ENCODE assay signal across 21 mouse cellular contexts in genomic region chr8:126772194-126772593, GRCm38 (mm10).
DNase-seq lines count a peak whose midpoint lies in the region; ATAC-seq and TF ChIP-seq lines count a peak whose summit lies in the region.
"Had no signal": no experiment of that assay in that cellular context is flagged by ENCODE, and none has a peak within 500 bp of the region (broad histone marks: within the 10 kb centered on the region; RNA-seq: fewer than 3 reads in every experiment).

No protein-coding gene starts in this region.

- peaks cover 5% of the 10 kb centered on the region; the same call in 1 of the 2 replicates for H3K9me3 ChIP-seq in heart, postnatal 0 days (replicated peaks; ENCODE audit: control insufficient read depth, low read length)
- no peaks in the 10 kb centered on the region for H3K9me3 ChIP-seq in intestine, postnatal 0 days (ENCODE audit: control insufficient read depth)
- no peaks in the 10 kb centered on the region for H3K9me3 ChIP-seq in embryonic facial prominence, embryonic 10.5 days
- H3K9me3 ChIP-seq: forebrain, embryonic 13.5 days; G1E; heart, embryonic 10.5 days; hindbrain, embryonic 13.5 days had no signal

- no peaks in the 10 kb centered on the region for H3K79me2 ChIP-seq in heart, adult 2 months (replicated peaks; ENCODE audit: control insufficient read depth, insufficient read depth, low read length)

- no peak for TF ChIP-seq POLR2A in heart, adult 2 months (IDR thresholded peaks at IDR 0.05; ENCODE audit: insufficient read depth, low read depth, low read length)

- no peaks in the 10 kb centered on the region for H3K27me3 ChIP-seq in heart, postnatal 0 days (ENCODE audit: control insufficient read depth, insufficient read depth, low read length)
- no peaks in the 10 kb centered on the region for H3K27me3 ChIP-seq in heart, adult 2 months (ENCODE audit: control insufficient read depth, insufficient read depth, low read length)
- no peaks in the 10 kb centered on the region for H3K27me3 ChIP-seq in intestine, postnatal 0 days (replicated peaks; ENCODE audit: control insufficient read depth, insufficient read depth, low read length)
- H3K27me3 ChIP-seq in embryonic facial prominence, embryonic 10.5 days (replicated peaks; ENCODE audit: low read depth, poor library complexity, severe bottlenecking), result no peaks in the 10 kb centered on the region
- H3K27me3 ChIP-seq: forebrain, embryonic 13.5 days; hindbrain, embryonic 13.5 days had no signal

- H3K4me1 ChIP-seq in heart, postnatal 0 days (ENCODE audit: control insufficient read depth, insufficient read depth), result no peaks in the 10 kb centered on the region
- H3K4me1 ChIP-seq in heart, adult 2 months (ENCODE audit: control insufficient read depth, insufficient read depth, low read length), result no peaks in the 10 kb centered on the region
- H3K4me1 ChIP-seq in intestine, postnatal 0 days (replicated peaks; ENCODE audit: control insufficient read depth, insufficient read depth, low read length), result 0 out of 2 replicates have a peak, but pooled peaks cover 8% of the 10 kb centered on the region
- H3K4me1 ChIP-seq in embryonic facial prominence, embryonic 10.5 days, result no peaks in the 10 kb centered on the region
- H3K4me1 ChIP-seq: forebrain, embryonic 13.5 days; hindbrain, embryonic 13.5 days had no signal

- TF ChIP-seq CTCF in heart, postnatal 0 days (IDR thresholded peaks at IDR 0.05; ENCODE audit: low read depth), result no peak
- TF ChIP-seq CTCF in heart, adult 2 months (IDR thresholded peaks at IDR 0.05), result no peak
- no peak for TF ChIP-seq CTCF in intestine, postnatal 0 days (IDR thresholded peaks at IDR 0.05; ENCODE audit: low read depth)

- no peak overlapping the region for H3K9ac ChIP-seq in heart, postnatal 0 days (replicated peaks; ENCODE audit: low read depth, low read length)
- H3K9ac ChIP-seq in heart, adult 2 months (ENCODE audit: low read depth, low read length), result no peak overlapping the region
- no peak overlapping the region for H3K9ac ChIP-seq in intestine, postnatal 0 days (ENCODE audit: low read depth, low read length)
- H3K9ac ChIP-seq: forebrain, embryonic 13.5 days; forebrain, postnatal 0 days; hindbrain, embryonic 13.5 days had no signal

- 0 out of 2 replicates have a peak, but pooled peaks have one; percentile 24 for ATAC-seq in heart, postnatal 0 days (ENCODE audit: insufficient read depth, low read depth)
- no peak for ATAC-seq in intestine, postnatal 0 days
- ATAC-seq: CD4-positive, CD25-positive, alpha-beta regulatory T cell, adult 4 months; forebrain, embryonic 13.5 days; forebrain, postnatal 0 days had no signal

- no peak overlapping the region for H3K4me2 ChIP-seq in heart, postnatal 0 days (ENCODE audit: low read depth, low read length)
- H3K4me2 ChIP-seq in intestine, postnatal 0 days (replicated peaks; ENCODE audit: low read depth), result no peak overlapping the region
- H3K4me2 ChIP-seq: forebrain, embryonic 13.5 days; hindbrain, embryonic 13.5 days had no signal

- 64% methylated on average over 7 of the region's 7 CpGs for WGBS in heart, postnatal 0 days
- 70% methylated on average over 7 of the region's 7 CpGs for WGBS in heart, adult 2 months
- WGBS in intestine, postnatal 0 days, result 62% methylated on average over 7 of the region's 7 CpGs
- WGBS in embryonic facial prominence, embryonic 10.5 days, result 90% methylated on average over 7 of the region's 7 CpGs

- no peak overlapping the region for H3K4me3 ChIP-seq in heart, postnatal 0 days (ENCODE audit: low read depth, low read length)
- no peak overlapping the region for H3K4me3 ChIP-seq in heart, adult 2 months
- no peak overlapping the region for H3K4me3 ChIP-seq in intestine, postnatal 0 days (ENCODE audit: low read depth, low read length)
- no peak overlapping the region for H3K4me3 ChIP-seq in embryonic facial prominence, embryonic 10.5 days
- H3K4me3 ChIP-seq: forebrain, embryonic 13.5 days; heart, embryonic 10.5 days; hindbrain, embryonic 13.5 days had no signal

- DNase-seq in adrenal gland, adult (ENCODE audit: inconsistent age in 2 of 2, low spot score in 1 of 2), result peak; percentile 78 to 90
- DNase-seq in adrenal gland, postnatal 10 days, result no peak
- no peak for DNase-seq in heart, postnatal 0 days (ENCODE audit: low spot score)
- no peak for DNase-seq in heart, adult 2 months
- peak; percentile 22 for DNase-seq in adipocyte (ENCODE audit: low spot score)
- DNase-seq in embryonic facial prominence, embryonic 10.5 days (ENCODE audit: low spot score), result no peak
- DNase-seq: B cell, adult 2 months; cerebellum, adult 11-12 months; cerebellum, adult 9-10 months; cerebellum, postnatal 25 days; forebrain, postnatal 0 days; gastrocnemius, postnatal 36 days; heart, adult 11 months; heart, postnatal 14 days; kidney, adult 11 months had no signal

- no peak overlapping the region for H3K27ac ChIP-seq in heart, postnatal 0 days (ENCODE audit: low read depth)
- no peak overlapping the region for H3K27ac ChIP-seq in heart, adult 2 months
- H3K27ac ChIP-seq in intestine, postnatal 0 days (ENCODE audit: low read depth, low read length), result peak overlapping the region; percentile 54; the same call in 1 of the 2 replicates
- no peak overlapping the region for H3K27ac ChIP-seq in embryonic facial prominence, embryonic 10.5 days (replicated peaks)
- H3K27ac ChIP-seq: forebrain, embryonic 13.5 days; heart, embryonic 10.5 days; hindbrain, embryonic 13.5 days had no signal

- intact Hi-C loops in heart, adult 2 months (cut with DNase I), result no loop called here

- no peaks in the 10 kb centered on the region for H3K36me3 ChIP-seq in heart, postnatal 0 days (replicated peaks; ENCODE audit: control insufficient read depth, insufficient read depth, low read length)
- H3K36me3 ChIP-seq in heart, adult 2 months (ENCODE audit: control insufficient read depth, insufficient read depth, low read length), result no peaks in the 10 kb centered on the region
- no peaks in the 10 kb centered on the region for H3K36me3 ChIP-seq in intestine, postnatal 0 days (ENCODE audit: control insufficient read depth, insufficient read depth)
- H3K36me3 ChIP-seq in embryonic facial prominence, embryonic 10.5 days (replicated peaks), result no peaks in the 10 kb centered on the region
- H3K36me3 ChIP-seq: G1E; heart, embryonic 10.5 days; hindbrain, embryonic 13.5 days had no signal

- TF ChIP-seq EP300 in heart, postnatal 0 days (IDR thresholded peaks at IDR 0.05; ENCODE audit: low read depth), result no peak
- TF ChIP-seq EP300 in heart, adult 2 months (IDR thresholded peaks at IDR 0.05; ENCODE audit: insufficient read depth, low read depth, low read length), result no peak

Comparison
In these comparisons a context has a peak if more than half of its experiments do, and no peak if none do; other contexts are left out.
1. DNase-seq: peak in adrenal gland, adult (2 of 2) and adipocyte (single experiment); none in adrenal gland, postnatal 10 days (single experiment), heart, postnatal 0 days (single experiment), heart, adult 2 months (0 of 2) and embryonic facial prominence, embryonic 10.5 days (single experiment).